Mouse (Mus musculus) splenic B cell, adult 2 months (primary cell): ENCODE measurements around the gene Srsf3.

ENCODE experiments used
- DNase-seq: peaks from one replicate; pipeline ENCODE4 v3.0.0-alpha.2; 2011; ENCODE audit warnings: low read depth, low spot score
- H3K27me3 ChIP-seq: 2 replicates; pipeline ENCODE4 v1.6.1; 2012; ENCODE audit warnings: mild to moderate bottlenecking, low read length, moderate library complexity, mixed read lengths; ENCODE audit not compliant: control insufficient read depth, poor library complexity, insufficient read depth, severe bottlenecking
- H3K36me3 ChIP-seq: 2 replicates; pipeline ENCODE4 v1.6.1; 2012; ENCODE audit warnings: mild to moderate bottlenecking, low read length, moderate library complexity, mixed read lengths; ENCODE audit not compliant: control insufficient read depth, poor library complexity, insufficient read depth, severe bottlenecking

Srsf3 gene

GRCm38 (mm10) chr17:29045741-29046530 is 13.5 kb downstream of the Srsf3 start:
- no peak for DNase-seq
- peaks cover 13% of the 10 kb centered on the region for H3K36me3 ChIP-seq
- no peaks in the 10 kb centered on the region for H3K27me3 ChIP-seq

- Histone ChIP-seq H3K27me3 (no peaks in the 10 kb centered on the region), H3K36me3 (peaks cover 12% of the 10 kb centered on the region)
- no peak for DNase-seq
Measured at GRCm38 (mm10) chr17:29046863-29047262, 14.4 kb downstream of the Srsf3 start.

GRCm38 (mm10) chr17:29047697-29048514 is 15.5 kb downstream of the Srsf3 start:
- DNase-seq = no peak
- peaks cover 12% of the 10 kb centered on the region for H3K36me3 ChIP-seq

GRCm38 (mm10) chr17:29048748-29049507 is 16.5 kb downstream of the Srsf3 start:
- peak; percentile 86 for DNase-seq
- peaks cover 10% of the 10 kb centered on the region for H3K36me3 ChIP-seq
- H3K27me3 ChIP-seq = no peaks in the 10 kb centered on the region

More at GRCm38 (mm10) chr17:29047697-29048514, 15.5 kb downstream of the Srsf3 start:
- H3K27me3 ChIP-seq = no peaks in the 10 kb centered on the region

- no peak for DNase-seq
- Histone ChIP-seq H3K27me3 (no peaks in the 10 kb centered on the region), H3K36me3 (peaks cover 9% of the 10 kb centered on the region)
Measured at GRCm38 (mm10) chr17:29049508-29049889, 17.1 kb downstream of the Srsf3 start.

GRCm38 (mm10) chr17:29049923-29050322 is 17.5 kb downstream of the Srsf3 start:
- H3K27me3 ChIP-seq = no peaks in the 10 kb centered on the region
- no peak for DNase-seq
- peaks cover 7% of the 10 kb centered on the region for H3K36me3 ChIP-seq

- H3K27me3 ChIP-seq = no peaks in the 10 kb centered on the region
- no peak for DNase-seq
- H3K36me3 ChIP-seq = peaks cover 1% of the 10 kb centered on the region
Measured at GRCm38 (mm10) chr17:29050791-29051190, 18.4 kb downstream of the Srsf3 start.

- DNase-seq = no peak
- no peaks in the 10 kb centered on the region for H3K27me3 ChIP-seq
- H3K36me3 ChIP-seq = no peaks in the 10 kb centered on the region
Measured at GRCm38 (mm10) chr17:29053067-29053466, 20.6 kb downstream of the Srsf3 start.

- no peak for DNase-seq
- Histone ChIP-seq H3K36me3 (no peaks in the 10 kb centered on the region), H3K27me3 (no peaks in the 10 kb centered on the region)
Measured at GRCm38 (mm10) chr17:29053841-29054240, 21.4 kb downstream of the Srsf3 start.

- Histone ChIP-seq H3K27me3 (no peaks in the 10 kb centered on the region), H3K36me3 (no peaks in the 10 kb centered on the region)
Measured at GRCm38 (mm10) chr17:29054429-29054828, 22.0 kb downstream of the Srsf3 start.

GRCm38 (mm10) chr17:29055586-29055985 is 23.2 kb downstream of the Srsf3 start:
- Histone ChIP-seq H3K27me3 (no peaks in the 10 kb centered on the region), H3K36me3 (no peaks in the 10 kb centered on the region)

More at GRCm38 (mm10) chr17:29054429-29054828, 22.0 kb downstream of the Srsf3 start:
- no peak for DNase-seq

GRCm38 (mm10) chr17:29056207-29056606 is 23.8 kb downstream of the Srsf3 start:
- no peak for DNase-seq
- Histone ChIP-seq H3K27me3 (no peaks in the 10 kb centered on the region), H3K36me3 (no peaks in the 10 kb centered on the region)

More at GRCm38 (mm10) chr17:29055586-29055985, 23.2 kb downstream of the Srsf3 start:
- no peak for DNase-seq

- no peaks in the 10 kb centered on the region for H3K36me3 ChIP-seq
- DNase-seq = no peak
- no peaks in the 10 kb centered on the region for H3K27me3 ChIP-seq
Measured at GRCm38 (mm10) chr17:29056699-29057151, 24.3 kb downstream of the Srsf3 start.

- DNase-seq = no peak
- Histone ChIP-seq H3K36me3 (no peaks in the 10 kb centered on the region), H3K27me3 (no peaks in the 10 kb centered on the region)
Measured at GRCm38 (mm10) chr17:29057361-29057890, 25.0 kb downstream of the Srsf3 start.
